Mouse (Mus musculus) left cerebral cortex, adult 2 months (tissue): Measurements from ENCODE around the gene Lhb. TPM values are rescaled to one million over a fixed set of nuclear protein-coding genes. Genes with fewer than 3 reads are reported as not detected.
"Not testable (repeated sequence)": the region's sequence is repeated elsewhere in the genome, so short reads cannot be mapped to it uniquely, and the experiment has no call there.

Source experiments
- DNase-seq, 2 experiments: peaks; one replicate each; pipeline ENCODE4 v3.0.0; 2021 to 2022; ENCODE audit warnings: low spot score in 2 of 2, mixed read lengths in 1 of 2; ENCODE audit errors: extremely low spot score in 1 of 2
- H3K27ac ChIP-seq: fragments of 200-600 bp; 2 replicates; pipeline ENCODE4 v1.8.1; 2022
- H3K4me3 ChIP-seq: fragments of 200-600 bp; 2 replicates; pipeline ENCODE4 v1.8.1; 2022
- CTCF ChIP-seq: fragments of 200-600 bp; IDR thresholded peaks from 2 replicates; pipeline ENCODE4 v1.8.1; 2022; ENCODE audit warnings: antibody characterized with exemption, mild to moderate bottlenecking, moderate library complexity
- intact Hi-C: fragments of 180-260 bp; cut with DNase I; formaldehyde crosslinking; loops from one replicate; pipeline ENCODE4 v1.15.1; 2025
- total RNA-seq, 2 experiments: library from RNA; stranded (reverse); gene quantifications; 2 replicates each; pipeline ENCODE4 v1.2.3; 2021

Gene Lhb
- total RNA-seq, 2 experiments from 2014 or later: not detected

DNA sequence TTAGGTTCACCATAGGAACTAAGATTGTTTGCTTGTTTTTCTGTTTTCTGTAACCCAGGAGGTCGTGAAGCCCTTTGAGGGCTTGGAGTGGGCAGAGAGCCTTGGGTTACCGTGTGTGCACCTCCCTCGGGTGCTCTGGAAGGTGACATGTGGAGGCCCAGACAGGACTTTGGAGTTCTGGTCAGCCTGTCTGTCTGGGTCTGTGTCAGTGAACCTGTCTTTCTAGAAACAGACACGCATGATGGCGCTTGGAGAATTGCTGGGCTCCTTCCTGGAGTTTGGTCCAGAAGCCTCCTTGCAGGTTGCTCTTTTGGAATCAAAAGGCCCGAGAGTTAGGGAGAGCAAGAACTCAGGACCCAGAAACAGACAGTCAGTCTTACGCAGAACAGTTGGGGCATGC is 39.8 kb downstream of the Lhb start:
- TF ChIP-seq CTCF: no peak
- DNase-seq: no peak
- Histone ChIP-seq H3K27ac (peak overlapping the region; percentile 95), H3K4me3 (peak overlapping the region; percentile 88)
- intact Hi-C loops: no loop called here

DNA sequence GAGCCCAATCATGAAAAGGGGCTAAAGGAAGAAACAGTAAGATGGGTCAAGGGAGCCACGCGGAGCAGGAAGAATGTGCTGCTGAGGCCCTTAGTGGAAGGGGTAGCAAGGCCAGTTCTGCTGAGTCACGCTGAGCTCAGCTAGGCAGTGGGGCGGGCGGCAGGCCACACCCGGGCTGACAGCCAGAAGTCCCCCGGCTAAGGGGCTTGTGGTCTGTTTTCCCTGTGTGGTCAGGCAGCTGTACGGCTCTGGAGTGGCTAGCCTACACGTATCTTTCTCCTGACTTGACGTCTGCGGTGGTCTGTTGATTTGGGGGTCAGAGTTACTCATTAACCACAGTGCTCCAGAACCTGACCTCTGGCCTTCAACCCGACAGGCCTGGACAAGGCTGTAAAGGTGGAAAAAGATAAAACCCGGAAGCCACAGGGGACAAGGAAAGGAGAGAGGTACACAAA is 40.3 kb downstream of the Lhb start:
- no peak overlapping the region for H3K4me3 ChIP-seq
- DNase-seq: peak in 1 of 2 experiments; percentile 34
- peak overlapping the region; percentile 95 for H3K27ac ChIP-seq
- intact Hi-C loops: no loop called here
- no peak for TF ChIP-seq CTCF

DNA sequence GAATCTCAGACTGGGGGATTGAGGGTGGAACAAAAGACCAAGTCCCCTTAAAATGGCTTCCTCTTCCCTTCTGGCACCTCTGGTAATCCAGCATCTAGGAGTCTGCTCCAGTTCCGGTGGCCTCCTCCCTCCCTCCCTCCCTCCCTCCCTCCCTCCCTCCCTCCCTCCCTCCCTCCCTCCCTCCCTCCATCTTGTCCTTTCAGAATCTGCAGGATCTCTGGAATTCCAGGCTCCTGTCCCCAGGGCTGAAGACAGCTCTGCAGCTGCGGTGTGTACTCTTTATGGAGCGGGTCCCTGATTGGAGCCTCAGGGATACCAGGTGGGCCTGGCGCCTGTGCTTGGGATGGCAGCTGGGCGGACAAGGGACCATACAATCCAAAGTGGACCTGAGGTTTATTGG is 40.7 kb downstream of the Lhb start:
- Histone ChIP-seq H3K4me3 (no peak overlapping the region), H3K27ac (peak overlapping the region; percentile 95; the same call in 1 of the 2 replicates)
- no peak for TF ChIP-seq CTCF
- intact Hi-C loops: no loop called here
- DNase-seq: no peak

DNA sequence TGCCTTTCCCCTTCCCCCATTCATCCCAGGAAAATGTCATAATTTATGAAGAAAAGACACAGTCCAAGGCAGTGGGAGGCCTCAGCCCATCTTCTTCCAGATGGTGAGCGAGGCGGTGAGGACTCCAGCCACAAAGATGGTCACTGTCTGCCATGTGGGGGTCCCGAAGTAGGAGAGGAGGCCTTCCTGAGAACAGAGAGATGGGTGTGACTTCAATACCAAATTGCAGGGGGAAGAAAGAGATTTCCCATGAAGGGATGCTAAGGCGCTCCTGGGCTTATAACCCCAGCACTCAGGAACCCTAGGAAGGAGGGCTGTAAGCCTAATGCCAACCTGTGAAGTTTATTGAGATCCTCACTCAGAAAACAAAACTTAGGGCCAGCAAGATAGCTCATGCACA is 41.2 kb downstream of the Lhb start:
- intact Hi-C loops: no loop called here
- H3K27ac ChIP-seq: no peak overlapping the region
- no peak for DNase-seq
- no peak for TF ChIP-seq CTCF
- H3K4me3 ChIP-seq: no peak overlapping the region

DNA sequence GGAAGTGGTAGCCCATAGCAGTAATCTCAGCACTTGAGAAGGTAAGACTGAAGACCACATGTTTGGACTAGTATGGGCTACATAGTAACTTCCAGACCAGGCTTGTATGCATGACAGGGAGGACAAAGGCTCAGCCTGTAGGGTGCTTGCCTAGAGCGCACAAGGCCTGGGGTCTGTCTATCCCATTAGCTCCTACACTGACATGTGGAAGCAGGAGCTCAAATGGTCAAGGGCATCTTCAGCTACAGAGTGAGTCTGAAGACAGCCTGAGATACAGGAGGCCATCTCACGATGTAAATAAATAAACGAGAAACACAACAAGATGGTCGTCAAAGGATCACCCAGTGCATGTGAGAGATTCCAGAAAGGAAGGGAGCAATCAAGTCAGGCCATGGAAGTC is 41.7 kb downstream of the Lhb start:
- no peak for DNase-seq
- no peak overlapping the region for H3K4me3 ChIP-seq
- no peak for TF ChIP-seq CTCF
- intact Hi-C loops: no loop called here
- H3K27ac ChIP-seq: no peak overlapping the region

DNA sequence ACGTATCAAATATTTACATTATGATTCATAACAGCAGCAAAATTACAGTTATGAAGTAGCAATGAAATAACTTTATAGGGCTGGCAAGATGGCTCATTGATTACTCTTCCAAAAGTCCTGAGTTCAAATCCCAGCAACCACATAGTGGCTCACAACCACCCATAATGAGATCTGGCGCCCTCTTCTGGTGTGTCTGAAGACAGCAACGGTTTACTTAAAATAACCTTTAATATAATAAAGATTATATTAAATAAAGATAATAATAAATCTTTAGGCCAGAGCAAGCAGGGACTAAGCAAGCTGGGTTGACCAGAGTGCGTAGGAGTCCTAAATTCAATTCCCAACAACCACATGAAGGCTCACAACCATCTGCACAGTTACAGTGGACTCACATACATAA is 42.2 kb downstream of the Lhb start:
- intact Hi-C loops: not testable (repeated sequence)
- peak; percentile 52 for TF ChIP-seq CTCF

DNA sequence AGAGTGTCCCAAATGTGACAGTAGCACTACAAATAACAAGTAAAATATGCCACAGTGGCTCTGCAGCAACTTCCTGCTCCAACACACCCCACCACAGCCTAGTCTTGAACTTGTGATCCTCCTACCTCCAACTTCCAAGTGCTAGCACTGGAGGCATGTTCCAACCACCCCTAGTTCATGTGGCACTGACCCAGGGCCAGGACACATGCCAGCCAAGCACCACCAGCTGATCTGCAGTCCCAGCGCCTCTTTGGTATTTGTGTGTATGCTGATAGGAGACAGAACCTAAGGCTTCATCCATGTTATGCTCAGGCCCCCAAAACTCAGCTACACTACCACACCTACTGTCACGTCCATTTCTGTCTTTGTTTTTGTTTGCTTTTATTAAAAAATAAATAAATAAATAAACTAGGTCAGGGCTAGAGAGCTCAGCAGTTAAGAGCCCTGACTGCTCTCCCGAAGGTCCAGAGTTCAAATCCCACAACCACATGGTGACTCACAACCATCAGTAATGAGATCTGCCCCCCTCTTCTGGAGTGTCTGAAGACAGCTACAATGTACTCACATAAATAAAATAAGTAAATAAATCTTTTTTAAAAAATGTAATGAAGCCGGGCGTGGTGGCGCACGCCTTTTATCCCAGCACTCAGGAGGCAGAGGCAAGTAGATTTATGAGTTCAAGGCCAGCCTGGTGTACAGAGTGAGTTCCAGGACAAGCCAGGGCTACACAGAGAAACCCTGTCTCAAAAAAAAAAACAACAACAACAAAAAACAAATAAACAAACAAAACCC is 43.6 kb downstream of the Lhb start:
- TF ChIP-seq CTCF: no peak
- intact Hi-C loops: no loop called here
- no peak for DNase-seq
- H3K4me3 ChIP-seq: no peak overlapping the region
- no peak overlapping the region for H3K27ac ChIP-seq

More for the DNA sequence above, 42.2 kb downstream of the Lhb start:
- DNase-seq, H3K4me3 ChIP-seq, H3K27ac ChIP-seq: not testable (repeated sequence)

DNA sequence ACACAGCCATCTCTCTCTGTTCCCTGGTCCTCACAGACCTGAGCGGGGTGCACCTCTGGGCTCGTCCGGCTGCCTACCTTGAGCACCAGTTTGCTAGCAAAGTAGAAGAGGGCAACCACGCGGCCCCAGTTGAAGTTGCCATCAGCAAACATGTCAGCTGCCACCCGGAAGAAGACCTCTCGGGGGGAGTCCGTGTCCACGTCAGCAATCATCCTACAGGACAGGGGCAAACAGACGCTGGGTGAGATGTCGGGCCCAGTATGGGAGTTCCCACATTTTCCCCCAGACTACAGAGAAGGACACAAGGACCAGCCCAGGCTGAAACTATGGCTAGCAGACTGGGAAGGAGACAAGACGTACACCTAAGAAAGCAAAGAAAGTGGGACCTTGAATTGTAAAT is 44.5 kb downstream of the Lhb start:
- Histone ChIP-seq H3K27ac (no peak overlapping the region), H3K4me3 (no peak overlapping the region)
- no peak for TF ChIP-seq CTCF
- intact Hi-C loops: loop anchor here (5.0 kb wide), 1 partner anchor 217 kb away; the partner anchor contains the start of gene Ntn5
- DNase-seq: no peak

DNA sequence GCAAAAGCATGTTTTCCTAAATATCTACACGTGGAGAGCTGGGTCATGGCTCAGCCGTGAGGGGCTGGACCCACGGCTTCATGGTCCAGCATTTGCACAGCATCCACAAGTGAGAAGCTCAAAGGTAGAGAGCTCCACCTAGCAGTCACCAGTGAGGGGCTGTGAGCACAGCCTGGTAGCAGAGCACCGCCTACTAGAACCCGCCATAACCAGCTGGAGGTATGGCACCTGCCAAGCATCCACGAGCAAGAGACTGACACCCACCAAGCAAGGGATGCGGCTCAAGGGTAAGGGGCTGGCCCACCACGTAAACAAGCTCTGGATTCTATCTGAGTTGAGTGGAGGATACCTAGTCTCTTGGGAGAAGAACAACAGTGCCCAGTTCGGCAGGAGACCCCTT is 44.9 kb downstream of the Lhb start:
- TF ChIP-seq CTCF: no peak; the same call in 1 of the 2 replicates
- intact Hi-C loops: loop anchor here (5.0 kb wide), 1 partner anchor 217 kb away; the partner anchor contains the start of gene Ntn5
- Histone ChIP-seq H3K27ac (peak overlapping the region; percentile 81; the same call in 1 of the 2 replicates), H3K4me3 (peak overlapping the region; percentile 96)
- DNase-seq: no peak

DNA sequence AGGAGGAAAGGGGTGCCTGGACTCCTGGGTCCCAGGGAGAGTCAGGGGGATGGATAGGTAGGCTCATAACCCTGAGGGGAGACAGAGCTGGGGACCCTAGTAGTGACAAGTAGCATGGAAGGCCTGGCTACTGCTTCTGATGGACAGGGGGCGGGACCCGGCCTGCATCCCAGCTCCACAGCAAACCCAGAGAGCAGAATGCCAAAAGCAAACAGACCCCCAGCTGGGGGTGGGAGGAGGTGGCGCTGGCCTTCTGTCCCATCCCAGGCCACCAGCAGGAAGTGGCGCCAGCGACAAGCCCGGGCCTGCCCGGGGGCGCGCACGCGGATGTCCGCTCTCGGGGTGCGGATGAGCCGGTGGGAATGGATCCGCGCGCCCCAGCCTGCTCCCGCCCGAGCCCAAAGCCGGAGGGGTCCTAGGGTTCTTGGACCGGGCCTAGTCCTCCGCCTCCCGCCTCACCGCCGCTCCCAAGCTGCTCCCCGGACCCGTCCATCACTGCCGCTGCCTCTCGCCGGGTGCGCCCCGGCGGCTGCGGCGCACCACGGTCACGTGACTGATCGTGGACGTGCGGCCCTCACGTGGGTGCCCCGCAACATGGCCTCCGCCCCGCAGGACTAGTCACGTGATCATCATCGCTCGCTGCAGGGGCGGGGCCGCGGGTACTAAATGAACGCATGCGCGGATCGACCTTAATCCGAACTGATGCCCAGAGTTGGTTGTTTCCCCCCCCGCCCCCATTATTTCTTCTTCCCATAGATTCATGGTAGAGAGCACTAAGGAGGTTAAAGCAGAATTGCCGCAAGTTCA is 45.9 kb downstream of the Lhb start, which contains the start of gene Bax:
Bax (minus strand) TSS at position 616 of the 807 bp plus-strand sequence.
- DNase-seq: peak; percentile 95 to 97
- intact Hi-C loops: loop anchor here (2.0 to 5.0 kb wide), 2 partner anchors 122 to 216 kb away; partner anchors contain the start of gene Ntn5

DNA sequence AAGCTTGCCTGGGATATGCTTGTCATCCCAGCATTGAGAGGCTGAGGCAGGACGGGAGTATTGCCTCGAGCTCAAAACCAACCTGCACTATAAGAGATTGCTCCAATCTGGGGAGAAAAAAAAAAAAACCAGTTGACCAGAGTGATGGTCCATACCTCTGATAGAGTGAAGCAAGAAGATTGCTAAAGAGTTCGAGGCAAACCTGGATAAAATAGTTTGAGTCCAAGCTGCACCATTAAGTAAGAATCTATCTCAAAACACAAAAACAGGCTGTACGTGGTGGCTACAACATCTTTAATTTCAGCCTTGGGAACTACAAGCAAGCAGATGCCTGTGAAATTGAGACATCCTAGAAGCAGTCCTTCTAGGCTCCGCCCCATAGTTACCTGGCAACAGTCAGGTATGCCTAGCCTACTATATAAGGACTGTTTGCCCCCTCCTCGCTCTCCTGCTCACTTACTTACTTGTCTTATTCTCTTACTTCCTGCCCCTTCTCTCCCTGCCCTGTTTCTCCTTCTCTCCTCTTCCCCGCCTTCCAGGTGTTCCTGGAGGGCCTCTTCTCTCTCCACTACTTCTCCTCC is 46.6 kb downstream of the Lhb start:
- intact Hi-C loops: loop anchor here (2.0 to 5.0 kb wide), 2 partner anchors 122 to 215 kb away; partner anchors contain the start of gene Ntn5
- TF ChIP-seq CTCF: no peak
- DNase-seq: no peak
- Histone ChIP-seq H3K27ac (peak overlapping the region; percentile 81), H3K4me3 (peak overlapping the region; percentile 96)

More for the DNA sequence above, 45.9 kb downstream of the Lhb start, which contains the start of gene Bax:
- peak within 1 kb of the TSS; percentile 96 for H3K4me3 ChIP-seq
- no peak; the same call in 1 of the 2 replicates for TF ChIP-seq CTCF
- peak within 1 kb of the TSS; percentile 81 for H3K27ac ChIP-seq
